Mouse (Mus musculus) CH12.LX (cell line): ENCODE data around the gene Chrm5.

Source experiments
- CHD2 ChIP-seq: IDR thresholded peaks from 2 replicates; pipeline ENCODE4 v1.6.1; 2011; ENCODE audit warnings: low read length, improper control_type of control experiment
- CTCF ChIP-seq, 2 experiments: IDR thresholded peaks in 1 of 2; conservative IDR thresholded peaks in 1 of 2; 2 replicates each; pipeline ENCODE4 v1.5.1; 2011 to 2012; ENCODE audit warnings: low read depth in 2 of 2, low read length in 2 of 2, improper control_type of control experiment in 1 of 2, inconsistent platforms in 1 of 2, mild to moderate bottlenecking in 1 of 2, moderate library complexity in 1 of 2
- EP300 ChIP-seq: IDR thresholded peaks from 2 replicates; pipeline ENCODE4 v1.6.1; 2011; ENCODE audit warnings: low read length, improper control_type of control experiment
- GABPA ChIP-seq: IDR thresholded peaks from 2 replicates; pipeline ENCODE4 v1.6.1; 2012; ENCODE audit warnings: low read depth, low read length, improper control_type of control experiment, inconsistent platforms; ENCODE audit not compliant: insufficient replicate concordance
- HCFC1 ChIP-seq: IDR thresholded peaks from 2 replicates; pipeline ENCODE4 v1.6.1; 2012; ENCODE audit warnings: low read depth, mild to moderate bottlenecking, inconsistent platforms, low read length, improper control_type of control experiment
- NRF1 ChIP-seq: IDR thresholded peaks from 2 replicates; pipeline ENCODE4 v1.6.1; 2014; ENCODE audit warnings: low read depth, mild to moderate bottlenecking, inconsistent platforms, low read length, improper control_type of control experiment, moderate library complexity
- POLR2A ChIP-seq: IDR thresholded peaks from 2 replicates; pipeline ENCODE4 v1.6.1; 2011; ENCODE audit warnings: low read depth, mild to moderate bottlenecking, improper control_type of control experiment, low read length
- UBTF ChIP-seq: IDR thresholded peaks from 2 replicates; pipeline ENCODE4 v1.6.1; 2012; ENCODE audit warnings: low read depth, mild to moderate bottlenecking, inconsistent platforms, low read length, improper control_type of control experiment, moderate library complexity
- USF2 ChIP-seq: conservative IDR thresholded peaks from 2 replicates; pipeline ENCODE4 v1.6.1; 2011; ENCODE audit warnings: low read depth, low read length, improper control_type of control experiment

GRCm38 (mm10) chr2:112476554-112476953 lies 4.0 kb downstream of the Chrm5 start:
- TF ChIP-seq EP300 (no peak), HCFC1 (no peak), UBTF (no peak), NRF1 (no peak), CTCF (conservative IDR thresholded peaks at IDR 0.05 in 1 of 2, IDR thresholded peaks at IDR 0.05 in 1 of 2; ENCODE audit: low read depth in 2 of 2, low read length in 2 of 2) (no peak), GABPA (no peak), POLR2A (no peak), USF2 (no peak), CHD2 (no peak)
